Mouse (Mus musculus) kidney, adult 18-20 months (tissue): ENCODE results near the gene Dok7.

Experiments used
- DNase-seq: peaks from one replicate; pipeline ENCODE4 v3.0.0; 2021

Gene Dok7

DNA sequence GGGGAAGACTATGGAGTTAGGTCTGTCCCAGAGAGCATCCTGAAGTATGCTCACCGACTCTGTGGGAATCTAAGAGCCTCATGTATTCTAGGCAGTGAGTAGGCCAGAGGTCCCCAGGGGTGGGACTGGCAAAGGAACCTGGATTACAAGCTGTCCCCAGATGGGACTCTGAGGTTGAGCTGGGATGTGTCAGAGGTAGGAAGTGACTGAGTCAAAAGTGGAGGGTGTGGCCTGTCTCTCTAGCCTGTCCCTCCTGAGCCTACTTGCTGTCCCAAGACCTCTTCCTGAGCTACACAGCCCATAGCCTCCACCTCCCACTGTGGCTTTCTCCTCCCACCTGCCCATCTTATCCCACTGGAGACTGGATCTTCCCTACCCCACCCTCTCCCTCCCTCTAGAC lies 1.6 kb downstream of the Dok7 start:
- no peak for DNase-seq

DNA sequence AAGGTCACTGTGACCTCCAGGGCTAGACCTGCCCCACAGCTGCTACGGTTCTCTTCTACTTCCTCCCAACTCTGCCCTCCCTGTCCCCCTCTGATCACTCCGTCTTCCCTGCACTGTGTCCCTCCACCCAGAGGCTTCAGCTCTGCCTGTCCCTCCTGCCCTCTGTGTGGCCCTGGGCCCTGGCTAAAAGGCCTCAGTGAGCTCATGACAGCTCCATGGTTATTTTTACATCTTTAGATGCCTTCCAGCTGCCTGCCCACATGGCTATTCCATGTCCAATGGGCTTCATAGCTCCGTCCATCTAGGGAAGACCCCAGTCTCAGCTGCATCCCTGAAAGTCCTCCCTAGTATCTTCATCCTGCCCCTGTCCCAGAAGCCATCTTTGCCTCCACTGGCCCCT lies 3.5 kb downstream of the Dok7 start:
- DNase-seq = no peak

DNA sequence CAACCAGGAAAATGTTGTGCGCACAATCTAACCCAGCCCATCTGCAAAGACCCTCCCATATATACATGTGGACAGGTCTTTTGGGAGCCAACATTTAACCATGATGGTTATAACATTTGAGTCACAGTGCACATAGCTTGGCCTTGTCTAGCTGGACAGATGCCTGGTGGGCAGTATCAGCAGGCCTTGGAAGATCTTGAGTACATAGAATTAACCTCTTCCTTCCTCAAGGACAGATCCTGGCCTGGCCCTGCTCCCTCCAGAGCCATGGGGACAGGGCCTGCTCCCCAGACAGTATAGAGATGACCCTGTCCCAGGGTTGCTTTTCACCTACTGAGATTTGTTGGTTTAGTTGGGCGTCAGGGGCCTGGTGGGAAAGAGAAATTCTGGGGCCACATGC lies 13.3 kb downstream of the Dok7 start:
- no peak for DNase-seq

DNA sequence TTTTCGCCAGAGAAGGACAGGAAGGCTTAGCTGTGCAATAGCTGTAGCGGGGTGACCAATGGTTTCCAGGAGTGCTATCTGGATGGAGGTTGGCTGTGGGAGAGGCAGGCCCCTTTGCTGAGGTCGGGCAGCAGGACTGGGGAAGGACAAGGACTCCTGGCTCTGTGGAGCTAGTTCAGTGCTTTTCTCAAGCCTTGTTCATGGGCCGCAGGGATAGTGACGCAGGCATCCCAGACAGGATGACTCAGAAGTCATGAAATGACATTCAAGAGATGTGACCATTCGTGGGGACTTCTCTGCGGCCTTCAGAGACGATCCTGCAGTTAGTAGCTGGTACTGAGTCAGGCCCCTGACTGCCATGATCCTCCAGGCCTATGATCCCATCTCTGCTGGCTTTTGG lies 13.7 kb downstream of the Dok7 start:
- no peak for DNase-seq

DNA sequence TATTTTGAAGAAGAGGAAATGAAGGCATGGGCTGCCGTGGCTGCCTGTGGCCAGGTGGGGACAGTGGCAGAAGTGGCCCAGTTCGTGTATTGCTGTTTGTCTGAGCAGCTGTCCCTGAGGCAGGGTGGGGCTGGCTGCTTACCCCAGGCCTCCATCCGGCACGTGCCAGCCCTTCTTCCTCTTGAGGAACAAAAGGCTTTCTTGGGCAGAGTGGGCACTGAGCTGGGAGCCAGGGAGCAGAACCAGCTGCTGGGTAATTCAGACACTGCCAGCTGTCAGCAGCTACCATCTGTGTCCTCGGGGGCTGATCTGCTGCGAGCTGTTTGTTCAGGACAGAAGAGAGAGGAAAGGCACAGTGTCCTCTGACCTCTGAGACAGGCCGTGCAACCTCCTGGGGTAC lies 14.4 kb downstream of the Dok7 start:
- no peak for DNase-seq

DNA sequence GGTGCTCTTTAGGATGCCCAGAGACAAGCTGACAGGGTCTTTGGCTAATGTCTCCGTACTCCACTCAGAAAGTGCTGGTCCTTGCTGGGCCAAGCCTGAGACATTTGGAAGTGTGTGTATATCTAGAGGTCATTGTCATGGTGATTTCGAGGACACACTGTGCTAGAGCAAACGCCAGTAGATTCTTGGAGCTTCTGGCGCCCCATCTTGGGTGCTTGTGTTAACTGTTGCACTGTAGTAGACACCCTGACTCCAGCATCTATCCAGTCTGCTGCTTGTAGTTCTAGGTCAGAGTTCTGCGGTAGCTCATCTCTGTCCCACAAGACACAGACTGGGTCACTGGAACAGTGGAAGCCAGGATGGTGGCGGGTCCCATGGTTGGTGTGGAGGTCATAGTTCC lies 15.3 kb downstream of the Dok7 start:
- no peak for DNase-seq

GRCm38 (mm10) chr5:35073235-35073634 lies 16.7 kb downstream of the Dok7 start:
- DNase-seq = no peak

- no peak for DNase-seq
These were observed 17.4 kb downstream of the Dok7 start for GRCm38 (mm10) chr5:35073992-35074391.

- DNase-seq = no peak
These were observed 19.8 kb downstream of the Dok7 start for GRCm38 (mm10) chr5:35076369-35076768.

GRCm38 (mm10) chr5:35079101-35079500 lies 22.5 kb downstream of the Dok7 start:
- no peak for DNase-seq

DNA sequence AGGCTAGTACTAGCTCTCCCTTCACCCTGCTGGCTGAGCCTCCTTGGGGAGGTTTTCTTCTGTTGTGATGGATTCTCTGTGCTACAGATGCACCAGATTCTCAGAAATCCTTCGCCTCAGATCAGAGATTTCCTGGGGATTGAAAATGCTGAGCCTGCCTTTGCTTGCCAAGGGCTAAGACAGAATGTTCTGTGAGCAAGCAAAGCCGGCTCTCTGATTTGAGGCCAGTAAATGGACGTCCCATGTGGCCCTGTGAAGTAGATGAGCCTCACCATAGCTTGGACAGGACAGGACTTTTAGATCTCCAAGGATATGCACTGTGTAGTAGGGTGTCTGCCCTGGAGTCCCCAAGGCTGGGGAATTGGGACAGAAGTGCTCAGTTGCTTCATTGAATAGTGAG lies 28.3 kb downstream of the Dok7 start:
- DNase-seq = no peak

GRCm38 (mm10) chr5:35088785-35089613 lies 32.4 kb downstream of the Dok7 start:
- DNase-seq = peak; percentile 80

- DNase-seq = no peak
These were observed 33.0 kb downstream of the Dok7 start for GRCm38 (mm10) chr5:35089614-35089963.

DNA sequence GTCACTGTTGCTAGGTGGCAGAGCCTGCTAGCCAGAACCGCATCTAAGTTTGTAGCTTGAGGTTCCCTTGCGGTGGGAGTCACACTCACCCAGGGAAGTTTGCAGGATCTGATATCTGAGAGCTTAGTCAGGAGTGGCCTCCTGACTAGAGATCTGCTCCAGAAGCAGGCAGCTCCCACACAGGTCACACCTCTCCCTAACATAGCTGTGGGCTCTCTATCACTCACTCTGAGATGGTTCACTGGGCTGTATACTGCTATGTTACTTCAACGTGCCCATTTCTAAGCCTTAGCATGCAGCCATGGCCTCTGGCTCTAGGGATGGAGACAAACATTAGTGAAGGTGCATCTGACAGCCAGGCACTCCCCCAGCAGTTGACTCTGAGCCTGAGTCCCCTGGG lies 35.1 kb downstream of the Dok7 start:
- DNase-seq = no peak

GRCm38 (mm10) chr5:35103086-35103485 lies 46.5 kb downstream of the Dok7 start:
- no peak for DNase-seq

DNA sequence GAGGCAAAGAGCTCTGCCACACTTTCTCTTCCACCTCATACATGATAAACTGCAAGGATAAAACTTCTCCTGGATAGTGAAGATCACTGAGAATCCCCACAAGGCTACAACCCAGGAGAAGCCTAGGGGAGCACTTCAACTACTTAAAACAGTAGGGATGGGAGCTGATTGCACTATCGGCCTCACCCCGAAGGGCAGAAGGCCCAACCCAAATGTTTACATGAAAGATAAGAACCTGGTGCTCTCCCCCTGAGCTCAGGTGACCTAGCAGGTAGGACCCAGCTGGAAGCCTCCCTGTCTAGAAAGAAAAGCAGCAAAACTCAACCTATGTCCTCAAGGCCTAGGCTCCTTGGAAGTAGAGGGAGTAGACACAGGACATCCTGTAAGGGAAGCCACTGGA lies 47.0 kb downstream of the Dok7 start:
- no peak for DNase-seq

- DNase-seq = peak; percentile 26
These were observed 47.8 kb downstream of the Dok7 start for GRCm38 (mm10) chr5:35104183-35104959.

DNA sequence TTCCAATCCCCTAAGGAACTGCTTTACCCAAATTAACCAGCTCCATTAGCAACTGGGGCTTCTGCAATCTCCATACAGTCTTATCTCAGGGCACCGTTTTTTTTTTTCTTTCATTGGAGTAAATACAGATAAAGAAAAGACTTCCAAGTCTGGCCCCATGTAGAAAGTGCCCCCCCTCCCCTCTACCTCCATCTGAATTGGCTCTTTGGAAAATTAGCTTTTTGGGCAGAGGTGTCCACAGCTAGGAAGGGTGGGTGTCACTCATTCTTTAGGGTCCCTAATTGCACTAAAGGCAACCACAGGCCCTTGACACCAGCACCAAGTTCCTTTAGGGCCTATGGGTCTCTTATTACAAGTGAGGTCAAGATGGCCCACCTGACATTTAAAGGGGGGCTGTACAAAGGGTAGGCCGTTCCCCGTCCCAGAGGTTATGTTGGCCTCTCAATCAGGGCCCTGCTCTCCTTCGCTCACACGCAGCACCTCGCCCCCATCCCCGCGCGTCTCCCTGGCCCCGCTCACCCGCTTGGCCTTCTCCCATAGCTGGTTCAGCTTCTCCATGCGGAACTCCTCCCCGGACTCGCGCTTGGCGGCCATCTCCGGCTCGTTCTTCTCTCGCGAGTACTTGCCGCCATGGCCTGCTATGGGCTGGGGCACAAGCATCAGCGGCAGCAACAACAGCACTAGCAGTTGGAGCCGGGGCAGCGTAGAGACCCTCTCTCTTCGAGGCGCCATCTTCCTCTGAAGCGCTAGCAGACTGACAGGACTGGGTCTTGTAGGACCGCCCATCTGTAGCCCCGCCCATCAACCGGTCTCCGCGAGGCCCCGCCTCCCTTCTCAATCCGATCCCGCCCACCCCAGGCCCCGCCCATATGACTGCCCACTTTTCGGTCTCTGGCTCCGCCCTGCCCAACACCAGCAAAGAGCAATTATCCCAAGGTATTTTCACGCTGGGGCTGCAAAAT lies 48.7 kb downstream of the Dok7 start, which contains the start of gene Lrpap1:
Gene Lrpap1 (minus strand): TSS at position 807 of the 962 bp plus-strand sequence.
- DNase-seq = peak; percentile 93

DNA sequence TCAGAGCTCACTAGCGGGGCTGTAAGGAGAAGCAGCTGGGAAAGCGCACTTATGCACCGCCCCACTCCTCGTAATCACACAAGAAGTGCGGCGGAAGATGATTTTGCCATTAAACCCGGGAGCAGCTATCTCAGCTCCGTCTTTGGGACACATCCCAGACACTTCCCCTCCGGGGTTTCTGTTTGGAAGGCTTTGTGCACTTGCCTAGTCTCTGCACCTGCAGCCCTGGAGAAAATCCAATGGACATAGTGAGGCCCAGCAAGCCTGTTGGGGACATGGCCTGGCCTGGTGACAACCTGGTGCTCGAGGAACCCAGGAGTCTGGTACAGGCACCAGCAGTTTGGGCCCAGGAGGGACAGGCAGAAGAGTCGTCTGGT lies 49.3 kb downstream of the Dok7 start:
- no peak for DNase-seq

DNA sequence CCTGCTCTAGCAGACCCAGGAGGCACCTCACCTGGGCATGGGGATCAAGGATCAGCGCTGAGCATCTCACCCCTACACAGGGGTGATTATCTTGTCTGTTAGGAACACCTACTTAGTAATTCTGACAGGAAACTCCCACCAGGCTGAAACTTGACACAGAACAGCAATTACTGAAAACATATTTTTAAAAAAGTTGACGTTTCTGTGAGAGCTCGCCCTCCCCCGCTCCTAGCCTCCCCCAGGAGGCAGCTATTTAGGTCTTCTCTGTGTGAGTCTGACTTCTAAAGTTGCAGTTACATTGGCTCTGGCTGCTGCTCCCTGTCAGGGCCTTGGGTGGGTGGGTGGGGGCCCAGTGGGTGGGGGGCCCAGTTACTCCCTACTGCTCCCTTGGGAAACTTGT lies 55.9 kb downstream of the Dok7 start:
- DNase-seq = no peak

DNA sequence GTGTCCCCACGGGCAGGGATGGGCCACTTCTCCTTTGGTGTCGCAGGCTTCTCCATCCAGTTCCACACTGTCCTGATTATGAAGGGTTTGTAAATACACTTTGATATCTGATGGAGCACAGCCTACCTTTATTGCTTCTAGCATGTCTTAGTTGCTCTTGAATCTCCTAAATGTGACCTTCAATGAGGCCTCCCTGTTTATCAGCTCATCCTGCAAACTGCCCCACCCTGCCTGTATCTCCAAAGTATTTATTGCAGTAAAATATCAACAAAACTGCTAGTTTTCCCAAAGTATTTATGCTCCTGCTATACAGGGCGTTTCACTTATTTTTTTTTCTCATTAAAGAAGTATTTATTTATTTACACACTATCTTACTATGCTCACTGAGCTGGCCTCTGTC lies 59.4 kb downstream of the Dok7 start:
- no peak for DNase-seq

DNA sequence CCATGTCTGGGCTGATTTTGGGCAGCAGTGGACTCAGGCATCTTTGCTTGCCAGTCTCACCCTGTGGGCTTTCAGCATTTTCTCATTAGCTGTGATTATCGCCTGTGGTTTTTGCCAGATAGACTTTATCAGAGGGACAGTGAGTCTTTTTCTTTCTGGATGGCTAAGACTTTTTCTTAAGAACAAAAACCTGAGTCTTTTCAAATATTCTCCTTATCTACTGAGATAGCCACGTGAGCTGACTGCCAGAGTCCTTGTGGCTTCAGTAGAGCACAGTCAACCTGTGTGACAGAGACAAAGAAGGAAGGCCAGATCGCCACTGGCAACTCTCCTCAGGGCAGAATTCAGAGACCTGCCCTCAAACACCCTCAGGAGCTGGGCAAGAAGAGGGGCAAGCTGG lies 61.1 kb downstream of the Dok7 start:
- DNase-seq = no peak

DNA sequence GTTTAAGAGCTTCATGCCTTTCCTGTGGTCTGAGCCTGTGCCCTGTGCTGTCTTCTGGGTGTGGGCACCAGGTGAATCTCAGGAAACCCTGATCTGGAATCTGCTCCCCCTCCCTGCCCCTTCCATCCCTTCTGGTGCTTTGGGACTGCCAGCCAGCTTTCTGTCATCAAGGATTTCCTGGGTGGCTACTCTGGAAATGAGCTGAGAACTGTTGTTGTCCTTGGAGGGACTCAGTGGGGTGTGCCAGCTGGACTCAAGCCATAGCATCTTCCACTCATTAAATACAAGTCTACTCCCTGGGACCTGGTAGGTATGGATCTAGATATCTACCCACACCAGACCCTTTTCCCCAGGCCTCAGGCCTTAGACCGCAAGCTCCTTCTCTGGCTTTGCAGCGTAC lies 61.9 kb downstream of the Dok7 start:
- DNase-seq = no peak
